Mouse (Mus musculus): Measurements from ENCODE around the gene Ly6g6e. TPM values are rescaled to one million over a fixed set of nuclear protein-coding genes. Genes with fewer than 3 reads are reported as not detected.
"Not testable (repeated sequence)": the region's sequence is repeated elsewhere in the genome, so short reads cannot be mapped to it uniquely, and the experiment has no call there.

Ly6g6e gene
- polyA plus RNA-seq (2012; rRNA removed): 9.5 and 12.9 TPM in 2 replicates

DNA sequence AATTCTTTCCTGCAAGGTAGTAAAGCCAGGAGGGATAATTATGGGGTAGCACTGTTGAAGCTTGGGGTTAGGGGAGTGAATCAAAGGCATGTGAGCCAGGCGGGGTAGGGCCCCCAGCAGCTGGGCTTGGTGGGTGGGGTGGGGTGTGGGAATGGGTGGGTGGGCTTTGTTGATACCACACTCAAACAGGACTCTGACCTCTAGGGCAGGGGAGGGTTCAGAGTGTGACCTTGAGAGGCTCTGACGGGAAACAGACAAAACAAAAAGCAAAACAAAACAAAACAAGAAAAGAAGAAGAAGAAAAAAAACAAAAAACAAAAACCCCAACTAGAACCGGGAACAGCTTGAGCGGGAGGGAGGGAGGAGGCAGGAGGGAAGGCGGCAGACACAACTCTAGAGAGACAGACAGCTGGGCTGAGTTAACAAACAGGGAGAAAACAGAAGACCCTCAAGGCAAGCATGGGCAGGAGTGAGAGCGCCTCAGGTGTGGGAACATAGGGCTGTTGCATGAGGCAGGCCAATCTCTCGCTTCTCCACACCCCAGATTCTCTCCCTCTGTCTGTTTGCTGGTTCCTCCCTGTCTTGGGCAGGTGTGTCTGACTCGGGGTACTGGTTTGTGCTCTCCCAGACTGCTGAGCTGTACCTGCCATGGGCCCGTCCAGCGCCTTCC, at the start of gene Ly6g6e:
Ly6g6e (plus strand) TSS at position 396 of the 670 bp plus-strand sequence.
- DNase-seq (ENCODE audit: low spot score): no peak

DNA sequence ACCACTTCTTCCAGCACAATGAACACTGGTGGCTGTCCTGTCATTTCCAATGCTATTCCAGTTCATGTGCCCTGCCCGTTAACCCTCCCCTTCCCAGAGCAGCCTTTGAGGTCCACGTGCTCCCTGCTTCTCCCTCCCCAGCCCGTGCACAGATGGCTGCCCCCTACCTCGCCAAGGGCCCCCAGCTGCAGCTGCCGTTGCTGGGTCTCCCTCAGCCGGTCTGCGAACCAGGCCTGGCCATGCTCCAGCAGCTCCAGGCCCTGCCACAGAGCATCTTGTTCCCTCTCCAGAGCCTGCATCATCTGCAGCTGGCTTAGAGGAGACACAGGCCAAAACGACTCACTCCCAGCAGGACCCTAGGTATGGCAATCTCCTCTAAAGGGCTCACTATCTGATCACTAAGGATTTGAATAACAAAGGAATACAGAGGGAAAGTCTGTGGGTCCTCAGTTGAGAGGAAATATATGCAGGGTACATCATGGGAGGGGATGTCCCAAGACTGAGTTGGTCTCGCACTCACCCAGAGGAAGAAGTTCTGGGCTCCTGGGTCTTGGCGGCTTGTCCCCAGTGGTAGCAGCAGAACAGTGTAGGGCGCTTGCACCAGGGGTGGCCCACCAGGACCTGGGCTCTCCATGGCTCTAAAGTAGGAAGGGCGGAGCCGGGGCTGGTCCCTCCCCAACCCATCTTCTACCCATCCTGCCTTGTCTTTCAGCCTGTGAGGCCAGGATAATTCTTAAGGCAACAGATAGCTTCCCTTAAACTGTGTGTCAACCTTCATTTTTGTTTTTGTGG, 49.2 kb upstream of the Ly6g6e start, which contains the start of gene Sapcd1:
Sapcd1 (minus strand) TSS at position 740 of the 792 bp plus-strand sequence.
- no peak for DNase-seq (ENCODE audit: low spot score)

DNA sequence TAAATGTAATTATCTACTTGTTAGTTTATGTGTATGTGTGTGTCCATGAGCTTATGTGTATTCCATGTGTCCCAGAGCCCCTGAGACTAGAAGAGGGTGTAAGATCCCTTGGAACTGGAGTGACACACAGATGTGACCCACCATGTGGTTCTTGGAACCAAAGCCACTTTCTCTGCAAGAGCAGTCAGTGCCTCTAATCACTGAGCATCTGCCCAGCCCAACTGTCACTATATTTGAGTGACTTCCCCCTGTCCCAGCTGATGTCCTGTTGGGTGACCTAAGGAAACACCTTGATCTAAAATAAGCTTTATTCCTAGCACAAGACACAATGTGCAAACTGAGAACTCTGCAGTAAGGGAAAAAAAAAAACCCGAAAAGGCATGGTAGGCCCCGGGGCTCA, 48.4 kb upstream of the Ly6g6e start:
- DNase-seq (ENCODE audit: low spot score): no peak

DNA sequence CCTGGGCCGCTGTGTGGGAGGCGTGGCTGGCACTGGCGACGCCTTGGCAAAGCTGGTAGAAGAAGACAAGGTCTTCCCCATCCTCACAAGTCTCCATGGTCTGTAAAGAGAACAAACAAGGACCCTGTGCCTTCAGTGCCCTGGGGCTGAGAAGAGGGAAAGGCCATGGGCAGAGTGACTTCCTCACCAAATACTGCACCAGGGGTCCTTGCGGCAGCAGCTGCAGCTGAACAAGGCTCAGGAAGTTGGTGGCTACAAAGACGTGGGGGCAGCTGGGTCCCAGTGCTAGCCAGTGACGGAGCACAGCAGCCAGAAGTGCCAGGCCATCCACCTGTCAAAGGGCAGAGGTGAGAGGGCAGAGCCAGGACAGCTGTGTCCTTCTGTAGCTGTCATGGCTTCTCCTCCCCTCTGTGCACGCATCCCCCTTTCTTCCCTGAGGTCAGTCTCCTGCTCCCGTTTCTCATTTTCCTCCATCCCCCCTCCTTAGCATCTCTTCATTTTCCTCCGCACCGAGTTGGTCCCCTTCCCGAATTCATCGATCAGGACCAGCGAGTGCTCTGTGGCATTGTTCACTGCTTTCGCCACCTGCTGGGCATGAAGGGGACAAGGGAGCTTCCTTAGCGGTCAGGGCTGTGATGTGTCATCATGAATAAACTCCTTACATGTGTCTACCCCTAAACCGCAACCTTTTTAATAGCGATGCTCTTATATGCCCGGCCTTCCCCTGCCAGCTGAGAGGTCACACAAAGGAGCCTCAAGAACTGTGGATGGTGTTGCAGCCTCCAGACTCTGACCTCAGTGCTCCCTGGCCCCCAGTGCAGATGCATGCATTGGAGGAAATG, 46.8 kb upstream of the Ly6g6e start:
- no peak for DNase-seq (ENCODE audit: low spot score)

DNA sequence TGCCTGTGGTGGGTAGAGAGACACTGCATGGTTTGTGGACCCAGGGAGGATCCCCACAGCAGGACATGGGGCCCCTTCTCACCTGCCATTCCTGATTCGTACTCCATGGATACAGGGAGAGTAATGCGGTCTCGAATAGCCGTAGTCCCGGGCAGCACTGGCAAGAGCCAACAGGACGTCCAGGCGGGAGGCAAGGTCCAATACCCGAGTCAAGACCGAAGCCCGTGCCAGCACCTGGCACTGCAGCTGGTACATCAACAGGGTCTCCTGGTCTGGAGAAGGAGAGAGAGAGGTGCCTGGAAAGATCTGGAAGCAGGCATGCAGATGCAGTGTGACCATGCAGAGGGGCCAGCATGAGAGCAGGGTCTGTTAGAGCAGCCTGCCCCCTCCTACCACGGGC, 45.4 kb upstream of the Ly6g6e start:
- DNase-seq (ENCODE audit: low spot score): no peak

DNA sequence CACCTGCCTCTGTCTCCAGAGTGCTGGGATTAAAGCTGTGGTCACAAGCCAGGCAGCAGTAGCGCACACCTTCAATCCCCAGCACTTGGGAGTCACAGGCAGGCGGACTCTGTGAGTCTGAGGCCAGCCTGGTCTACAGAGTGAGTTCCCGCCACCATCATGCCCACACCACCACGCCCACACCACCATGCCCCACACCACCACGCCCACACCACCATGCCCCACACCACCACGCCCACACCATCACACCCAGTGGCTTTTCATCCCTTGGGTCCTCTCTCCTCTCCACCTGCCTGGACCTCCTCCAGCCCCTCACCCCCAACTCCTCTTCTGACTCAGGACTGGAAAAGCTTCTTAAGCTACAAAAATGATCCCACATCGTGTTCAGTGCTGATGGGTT, 44.8 kb upstream of the Ly6g6e start:
- no peak for DNase-seq (ENCODE audit: low spot score)

DNA sequence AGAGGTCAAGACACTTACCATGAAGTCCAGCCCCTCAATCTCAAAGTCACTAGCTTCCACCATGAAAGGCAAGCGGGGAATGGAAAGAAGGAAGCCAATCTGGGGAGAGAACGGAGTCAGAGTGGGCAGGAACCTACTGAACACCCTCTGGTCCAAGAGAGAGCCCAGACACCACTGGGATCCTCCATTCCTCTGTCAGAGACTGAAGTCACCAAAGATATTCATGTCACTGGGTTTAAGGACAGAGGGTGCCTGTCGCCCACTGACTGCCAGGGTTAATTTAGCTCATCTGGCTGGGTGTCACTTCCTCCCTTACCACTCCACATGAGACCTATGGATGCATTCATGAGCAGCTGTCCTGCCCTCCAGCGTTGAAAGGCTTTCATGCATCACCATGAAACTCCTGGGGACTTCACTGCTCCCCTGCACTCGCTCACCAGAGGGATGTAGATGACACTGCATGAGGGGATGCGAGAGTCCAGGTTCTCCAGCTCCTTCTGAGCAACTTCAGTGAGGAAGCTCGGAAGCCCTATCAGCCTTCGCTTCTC, 44.3 kb upstream of the Ly6g6e start:
- DNase-seq (ENCODE audit: low spot score): no peak

DNA sequence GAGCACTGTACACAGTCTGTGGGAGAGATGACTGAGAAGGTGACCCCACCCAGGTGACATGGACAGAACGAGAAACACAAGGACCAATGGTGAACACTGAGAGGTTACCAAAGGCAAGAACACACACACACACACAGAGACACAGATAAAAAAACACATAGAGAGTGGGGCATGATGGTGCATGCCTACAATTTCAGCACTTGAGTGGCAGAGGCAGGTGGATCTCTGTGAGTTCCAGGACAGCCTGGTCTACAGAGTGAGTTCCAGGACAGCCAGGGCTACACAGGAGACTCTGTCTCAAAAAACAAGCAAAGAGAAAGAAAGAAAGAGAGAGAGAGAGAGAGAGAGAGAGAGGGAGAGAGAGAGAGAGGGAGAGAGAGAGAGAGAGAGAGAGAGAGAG, 43.0 kb upstream of the Ly6g6e start:
- not testable (repeated sequence) for DNase-seq (ENCODE audit: low spot score)

DNA sequence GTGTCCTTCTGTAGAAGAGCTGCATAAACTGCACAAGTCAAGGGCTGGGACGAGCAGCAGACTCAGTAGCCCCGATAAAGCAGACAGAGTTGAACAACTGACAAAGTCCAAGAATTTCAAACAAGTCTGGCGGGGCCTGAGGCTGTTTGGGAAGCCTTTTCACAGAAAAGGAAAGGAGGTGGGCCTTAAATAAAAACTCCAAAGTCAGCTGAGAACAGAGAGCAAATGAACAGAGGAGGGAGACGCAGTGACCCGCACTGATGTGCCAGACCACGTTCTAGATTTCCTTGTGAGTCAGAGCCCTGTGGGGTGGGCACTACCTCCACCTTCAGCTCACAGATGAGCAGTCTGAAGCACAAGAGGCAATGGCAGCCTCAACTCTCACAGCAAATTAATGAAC, 41.8 kb upstream of the Ly6g6e start:
- DNase-seq (ENCODE audit: low spot score): no peak

DNA sequence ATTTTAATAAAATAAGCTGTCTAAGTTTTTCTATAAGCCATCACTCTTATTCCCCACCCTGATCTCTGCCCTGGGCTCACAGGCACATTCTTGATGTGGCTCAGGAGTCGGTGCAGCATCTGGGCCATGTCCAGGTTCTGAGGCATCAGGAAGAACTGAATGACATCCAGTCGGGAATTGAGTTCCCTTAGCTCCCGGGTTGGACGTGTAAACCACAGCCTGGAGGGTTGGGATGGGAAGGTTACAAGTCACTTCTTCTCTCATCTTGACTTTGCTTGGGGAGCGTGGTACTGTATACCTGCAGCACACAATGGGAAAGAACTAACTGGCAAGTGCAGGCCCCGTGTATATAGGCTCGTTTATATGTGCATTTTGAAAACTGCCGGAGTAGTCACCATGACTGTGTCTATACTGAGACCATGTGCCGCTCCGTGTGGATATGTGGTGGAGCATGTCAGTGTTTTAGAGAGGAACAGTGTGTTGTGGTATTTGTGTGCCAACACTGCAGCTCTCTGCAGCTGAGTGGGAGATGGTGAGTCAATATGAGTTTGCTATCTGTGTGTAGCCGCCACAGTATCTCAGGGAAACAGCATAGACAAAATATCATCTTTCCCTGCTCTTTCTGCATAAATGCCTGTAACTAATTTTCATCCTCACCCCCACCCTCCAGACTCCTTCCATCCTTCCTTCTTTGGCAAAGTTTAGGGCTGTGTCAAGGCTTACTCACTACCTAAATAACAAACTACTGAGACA, 37.4 kb upstream of the Ly6g6e start:
- no peak for DNase-seq (ENCODE audit: low spot score)

DNA sequence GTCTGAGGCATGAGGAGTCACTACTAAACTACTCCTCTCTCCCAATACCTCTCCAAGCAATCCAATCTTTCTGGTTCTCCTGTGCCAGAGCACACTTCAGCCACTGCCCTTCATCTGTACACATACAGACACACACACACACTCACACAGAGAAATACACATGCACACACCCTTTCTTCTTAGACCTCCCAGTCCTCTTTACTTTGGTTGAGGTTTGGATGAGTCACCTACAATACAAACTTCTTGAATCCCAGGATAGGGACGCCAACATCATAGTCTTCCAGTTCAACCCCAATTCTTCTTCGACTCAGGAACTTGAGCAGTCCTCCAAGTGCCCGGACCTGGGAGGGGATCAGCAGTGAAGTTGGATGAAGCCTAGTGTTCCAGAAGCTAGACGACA, 32.9 kb upstream of the Ly6g6e start:
- no peak for DNase-seq (ENCODE audit: low spot score)

- DNase-seq (ENCODE audit: low spot score): no peak
These were observed 31.5 kb upstream of the Ly6g6e start for GRCm38 (mm10) chr17:35044904-35045806.

DNA sequence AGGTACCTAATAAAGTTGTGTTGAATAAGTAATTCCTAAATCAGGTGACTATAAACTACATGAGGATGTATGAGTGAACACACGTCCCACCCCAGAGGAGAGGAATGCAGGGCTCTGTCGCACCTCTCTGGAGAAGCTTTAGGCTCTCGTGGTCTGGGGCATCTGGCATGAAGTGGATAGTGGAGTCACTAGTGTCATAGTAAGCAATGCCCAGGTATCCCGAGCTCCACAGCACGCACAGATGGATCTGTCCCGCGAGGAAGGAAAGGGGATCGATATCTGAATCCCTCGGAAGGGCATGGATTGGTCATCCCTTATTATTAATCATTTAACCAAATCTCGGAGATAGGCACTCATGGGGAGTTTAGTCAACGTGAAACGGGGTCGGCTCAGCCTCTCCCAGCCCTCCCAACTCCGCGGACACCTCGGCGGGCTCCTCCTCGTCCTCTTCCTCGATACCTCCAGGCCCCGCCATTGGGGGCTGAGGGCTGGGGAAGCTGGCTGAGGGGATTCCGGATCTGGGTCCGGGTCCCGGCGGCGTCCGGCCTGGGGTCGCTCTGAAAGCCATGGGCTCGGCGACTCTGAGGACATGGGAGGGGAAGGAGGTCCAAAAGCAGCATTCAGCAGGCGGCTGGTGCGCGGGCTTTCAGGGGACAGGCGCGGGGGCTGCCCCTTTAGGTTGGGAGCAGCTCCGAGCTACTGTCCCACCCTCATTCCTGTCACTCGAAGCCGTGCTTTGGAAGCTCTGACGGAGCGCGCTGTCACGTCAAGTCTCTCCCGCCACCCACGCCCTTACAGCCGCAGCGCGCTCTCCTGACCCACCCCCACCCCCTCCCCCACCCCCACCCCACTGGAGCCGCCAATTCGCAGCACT, 30.7 kb upstream of the Ly6g6e start:
- DNase-seq (ENCODE audit: low spot score): no peak

DNA sequence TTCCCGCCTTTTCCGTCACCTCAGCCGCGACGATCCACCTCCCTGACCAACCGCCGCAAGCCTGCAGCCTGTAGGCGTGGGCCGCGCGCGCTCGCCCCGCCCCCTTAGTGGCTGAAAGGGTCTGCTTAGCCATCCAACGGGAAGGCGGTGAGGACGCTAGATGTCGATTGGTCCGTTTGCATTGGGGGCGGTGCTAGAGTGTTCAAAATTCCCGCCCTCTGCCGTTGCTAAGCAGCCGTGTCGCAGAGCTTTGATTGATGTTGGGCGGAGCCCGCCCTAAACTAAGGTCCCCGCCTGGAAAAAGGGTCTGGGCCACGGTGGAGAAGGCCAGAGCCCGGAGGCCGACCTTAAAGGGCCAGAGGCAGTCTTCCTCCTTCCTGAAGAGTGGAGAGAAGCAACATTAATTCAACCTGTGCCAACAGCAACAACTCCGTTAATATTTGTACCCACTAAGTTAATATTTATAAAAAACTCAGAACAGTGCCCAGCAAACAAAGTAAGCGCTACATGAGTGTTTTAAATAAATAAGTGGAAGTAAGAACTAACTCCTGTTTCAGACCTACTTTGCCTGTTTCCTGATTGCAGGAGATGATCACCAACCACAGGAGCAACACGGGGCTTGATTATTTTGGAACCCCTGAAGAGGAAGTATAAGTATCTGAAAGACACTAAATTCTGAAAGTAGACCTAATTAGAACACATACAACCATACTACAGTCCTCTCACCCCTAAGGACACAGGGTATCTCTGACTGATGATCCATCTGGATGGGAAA, 29.8 kb upstream of the Ly6g6e start, which contains the start of gene Msh5:
Msh5 (minus strand) TSS at position 65 of the 775 bp plus-strand sequence.
- peak; percentile 79 for DNase-seq (ENCODE audit: low spot score)

GRCm38 (mm10) chr17:35047688-35048087, 29.0 kb upstream of the Ly6g6e start:
- no peak for DNase-seq (ENCODE audit: low spot score)

DNA sequence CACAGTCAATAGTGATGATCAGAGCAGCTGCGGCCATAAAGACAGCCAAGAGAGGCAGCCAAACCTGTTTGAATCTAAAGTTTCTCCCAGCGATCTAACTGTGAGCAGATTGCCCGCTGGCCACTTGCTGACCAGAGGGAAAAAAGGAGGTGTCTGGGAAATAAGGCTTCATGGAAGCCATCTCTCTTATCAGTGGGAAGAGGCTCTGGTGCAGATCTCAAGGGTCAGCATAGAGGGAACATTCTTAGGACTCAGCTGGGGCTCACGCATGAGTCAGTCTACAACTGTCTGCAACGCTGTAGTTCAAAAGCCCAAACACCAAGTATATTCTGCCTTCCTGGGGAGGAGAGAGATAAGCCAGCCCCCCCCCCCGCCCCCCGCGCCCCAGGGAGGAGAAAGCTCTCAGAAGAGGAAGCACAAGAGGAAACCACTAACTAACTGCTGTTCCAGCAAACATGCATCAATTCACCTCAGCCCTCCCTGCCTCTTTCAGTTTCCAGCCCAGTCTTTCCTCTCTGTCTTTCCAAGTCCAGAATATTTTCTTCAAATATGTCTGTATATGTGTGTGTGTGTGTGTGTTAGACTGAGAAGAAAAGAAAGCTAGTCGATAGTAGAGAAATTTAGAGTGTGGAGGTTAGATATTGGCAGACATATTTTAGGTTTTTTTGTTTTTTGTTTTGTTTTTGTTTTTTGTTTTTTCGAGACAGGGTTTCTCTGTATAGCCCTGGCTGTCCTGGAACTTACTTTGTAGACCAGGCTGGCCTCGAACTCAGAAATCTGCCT, 28.4 kb upstream of the Ly6g6e start:
- DNase-seq (ENCODE audit: low spot score): no peak

- DNase-seq (ENCODE audit: low spot score): no peak
These were observed 27.7 kb upstream of the Ly6g6e start for GRCm38 (mm10) chr17:35048932-35049440.
